Mouse (Mus musculus) R1 (cell line): ENCODE measurements around the gene Jakmip3.
A peak's percentile ranks its signal among the peaks of the same experiment; 100 is the strongest.

Source experiments
- DNase-seq: peaks from one replicate; pipeline ENCODE4 v3.0.0-alpha.2; 2018; ENCODE audit warnings: low read depth, low spot score

Jakmip3 gene

DNA sequence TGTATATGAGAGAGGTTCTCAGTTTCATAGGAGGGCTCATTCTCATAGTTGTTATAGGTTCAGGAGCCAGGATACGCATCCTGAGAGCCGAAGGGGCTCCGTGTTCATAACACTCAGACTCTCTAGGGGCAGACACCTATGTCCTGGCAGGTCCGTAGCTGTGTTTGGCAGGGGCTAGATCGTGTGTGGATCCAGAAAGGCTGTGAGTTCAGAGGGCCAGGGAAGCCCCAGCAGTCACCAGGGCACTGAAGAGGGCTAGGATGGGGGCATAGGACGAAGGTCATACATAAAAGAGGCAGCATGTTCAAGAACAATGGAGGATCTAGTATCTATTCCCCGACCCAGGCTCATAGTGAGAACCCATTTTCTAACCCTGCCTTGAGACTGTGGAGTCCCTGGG is 154.8 kb downstream of the Jakmip3 start:
- no peak for DNase-seq

DNA sequence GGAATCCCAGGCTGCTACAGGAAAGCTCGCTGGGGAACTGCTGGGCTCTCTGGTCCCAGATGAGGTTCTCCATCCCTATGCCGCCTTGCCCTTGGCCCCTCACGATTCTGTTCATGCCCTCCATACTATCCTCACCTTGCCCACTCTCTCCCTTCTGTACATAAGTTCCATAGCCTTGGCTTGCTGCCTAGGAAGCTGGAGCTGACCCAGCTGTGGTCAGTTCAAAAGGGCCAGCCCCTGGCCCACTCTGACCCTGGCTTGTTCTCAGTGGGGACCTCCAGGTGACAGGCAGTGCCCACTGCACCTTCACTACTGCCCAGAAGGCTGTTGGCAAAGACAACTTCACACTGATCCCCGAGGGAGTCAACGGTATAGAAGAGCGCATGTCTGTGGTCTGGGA is 155.9 kb downstream of the Jakmip3 start:
- DNase-seq: no peak

DNA sequence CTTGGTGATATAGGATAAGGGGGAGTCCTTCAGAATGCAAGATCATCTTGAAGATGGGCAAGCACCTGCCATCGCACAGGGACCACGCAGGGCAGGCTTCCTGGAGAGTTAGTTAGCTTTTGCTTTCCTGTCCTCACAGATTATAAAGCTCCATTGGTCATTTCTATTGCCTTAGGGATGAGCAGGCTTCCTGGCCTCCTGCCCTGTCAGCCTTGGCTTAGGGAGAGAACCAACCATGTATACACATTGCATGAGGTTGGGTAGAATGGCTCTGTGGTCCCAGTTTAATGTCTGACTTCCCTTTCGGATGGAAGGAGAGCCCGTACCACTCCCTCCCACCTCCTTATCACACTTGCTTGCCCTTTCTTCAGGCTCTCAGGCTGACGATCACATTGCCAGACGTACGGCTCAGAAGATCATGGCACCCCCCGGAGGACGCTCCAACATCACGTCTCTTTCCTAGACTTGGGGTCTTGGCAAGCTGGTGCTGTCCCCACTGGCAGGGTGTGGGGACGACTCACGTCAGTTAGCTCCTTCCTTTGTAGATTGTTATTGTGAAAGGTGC is 160.1 kb downstream of the Jakmip3 start:
- DNase-seq: no peak

DNA sequence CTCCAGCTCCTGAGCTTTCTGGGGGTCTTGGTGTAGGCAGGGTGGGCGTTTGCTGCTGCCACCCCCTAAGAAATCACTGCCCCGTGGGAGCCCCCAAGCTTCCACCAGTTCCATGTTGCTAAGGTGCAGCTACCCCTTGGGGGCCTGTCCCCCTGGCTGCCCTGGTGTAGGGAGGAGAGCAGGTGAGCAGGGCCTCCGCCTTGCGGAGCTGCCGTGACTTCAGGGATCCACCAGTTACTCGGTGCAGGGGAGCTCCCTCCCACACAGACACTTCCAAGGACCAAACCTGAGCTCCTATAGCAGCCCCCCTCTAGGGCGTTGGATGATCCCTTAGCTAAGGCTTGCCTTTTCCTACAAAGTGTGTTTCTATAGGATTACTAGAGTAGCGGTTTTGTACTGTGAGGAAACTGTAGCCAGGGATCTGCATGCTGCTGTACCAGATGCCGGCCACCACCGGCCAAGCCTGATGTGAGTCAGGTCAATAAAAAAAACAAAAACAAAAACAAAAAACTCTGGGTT is 160.8 kb downstream of the Jakmip3 start:
- no peak for DNase-seq

DNA sequence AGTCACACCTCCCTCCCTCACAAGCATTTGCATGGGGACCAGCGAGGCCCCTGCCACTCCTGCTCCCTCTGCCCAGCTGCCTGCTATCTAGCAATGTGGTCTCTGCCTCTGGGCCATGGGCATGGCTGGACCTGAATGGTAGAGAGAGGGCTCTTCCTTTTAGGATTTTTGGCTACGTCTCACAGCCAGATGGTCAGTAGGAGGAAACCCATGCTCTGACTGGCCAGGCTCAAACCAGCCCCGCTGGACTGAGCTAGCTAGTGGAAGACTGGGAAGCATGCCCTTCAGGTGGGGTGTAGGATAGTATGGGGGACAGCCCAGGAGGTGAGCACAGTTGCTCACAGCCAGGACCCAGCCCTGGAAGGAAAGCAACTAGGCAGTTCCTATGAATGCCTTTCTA is 161.3 kb downstream of the Jakmip3 start:
- no peak for DNase-seq

DNA sequence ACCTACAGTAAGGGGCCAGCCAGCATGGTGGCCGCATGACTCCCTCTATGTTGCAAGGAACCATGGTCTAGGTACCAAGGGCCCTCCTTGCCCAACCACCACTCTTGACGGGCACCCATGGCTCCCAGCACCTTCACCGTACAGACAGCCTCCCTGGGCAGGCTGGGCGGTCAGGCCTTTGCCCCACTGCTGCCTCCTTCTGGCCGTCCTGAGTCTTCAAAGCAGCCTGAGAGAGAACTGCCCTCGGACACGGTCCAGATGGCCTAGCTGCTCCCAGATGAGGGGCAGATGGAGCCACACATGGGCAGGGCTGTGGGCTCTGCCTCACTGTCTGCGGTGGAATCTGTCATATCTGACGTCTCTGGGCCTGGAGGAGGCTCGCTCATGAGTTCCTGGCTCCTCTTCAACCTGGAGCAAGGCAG is 163.4 kb downstream of the Jakmip3 start:
- no peak for DNase-seq

DNA sequence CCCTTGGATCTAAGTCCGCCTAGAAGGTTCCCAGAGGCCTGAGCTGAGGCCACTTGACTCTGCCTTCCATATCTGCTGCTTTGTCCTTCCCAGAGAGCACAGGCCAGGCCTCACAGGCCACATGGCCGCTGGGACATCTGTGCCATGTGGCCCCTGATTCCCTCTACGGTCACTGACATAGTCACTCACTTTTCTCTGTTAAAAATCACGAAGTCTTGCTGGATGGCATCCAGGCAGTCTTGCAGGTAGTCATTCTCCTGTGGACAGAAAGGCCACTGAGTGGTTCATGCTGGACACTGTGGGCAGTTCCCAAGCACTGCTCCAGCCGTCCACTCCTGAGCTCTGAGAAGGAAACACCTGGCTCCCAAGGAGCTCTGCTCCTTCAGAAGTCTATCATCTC is 164.5 kb downstream of the Jakmip3 start:
- DNase-seq: no peak

DNA sequence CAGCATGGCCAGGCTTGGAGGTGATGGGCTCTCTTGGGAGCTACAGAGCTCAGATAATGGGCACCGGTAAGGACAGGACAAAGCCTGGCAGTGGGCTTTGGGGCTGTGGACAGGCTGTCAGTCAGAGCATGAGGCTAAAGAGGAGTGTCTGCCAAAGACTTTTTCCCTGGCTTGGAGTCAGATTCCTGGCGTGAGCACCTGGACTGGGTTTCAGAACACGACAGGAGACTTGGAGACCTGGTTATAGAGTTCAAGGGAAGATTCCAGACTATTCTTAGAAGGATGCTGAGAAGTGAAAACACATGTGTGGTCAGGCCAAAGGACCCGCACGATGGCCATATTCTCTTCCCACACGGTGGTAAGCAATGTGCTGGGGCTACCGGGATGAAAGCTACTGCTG is 165.2 kb downstream of the Jakmip3 start:
- DNase-seq: no peak

DNA sequence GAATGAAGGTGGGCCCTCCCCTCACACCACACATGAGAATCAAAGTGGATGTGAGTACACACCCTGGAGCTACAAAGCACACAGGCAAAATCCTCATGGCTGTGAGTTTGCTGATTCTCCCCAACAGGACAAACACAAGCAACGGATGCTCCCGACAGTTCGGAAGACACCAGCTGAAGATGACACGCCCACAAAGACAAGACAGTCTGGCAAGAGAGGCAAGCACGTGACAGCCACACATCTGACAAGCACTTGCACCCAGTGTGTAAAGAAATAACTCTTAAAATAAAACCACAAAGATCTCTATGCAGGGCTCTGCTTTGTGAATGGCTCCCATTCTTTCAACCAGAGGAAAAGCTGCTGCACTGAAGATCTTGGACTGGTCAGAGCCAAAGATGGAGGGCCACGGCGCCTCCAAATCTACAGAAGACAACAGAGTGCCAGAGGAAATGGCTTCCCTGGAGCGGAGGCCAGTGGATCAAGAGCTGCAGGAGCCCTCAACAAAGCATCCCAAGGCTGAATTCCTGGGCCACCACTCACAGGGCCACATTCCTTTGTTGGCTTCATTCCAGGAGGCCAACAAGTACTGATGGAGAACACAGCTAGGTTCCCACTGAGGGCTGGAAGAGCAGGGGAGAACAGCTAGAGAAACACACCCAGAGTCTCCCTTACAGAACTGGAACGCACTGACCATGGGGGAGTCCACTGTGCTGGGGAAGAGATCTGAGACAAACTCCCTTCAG is 167.5 kb downstream of the Jakmip3 start:
- peak; percentile 56 for DNase-seq

DNA sequence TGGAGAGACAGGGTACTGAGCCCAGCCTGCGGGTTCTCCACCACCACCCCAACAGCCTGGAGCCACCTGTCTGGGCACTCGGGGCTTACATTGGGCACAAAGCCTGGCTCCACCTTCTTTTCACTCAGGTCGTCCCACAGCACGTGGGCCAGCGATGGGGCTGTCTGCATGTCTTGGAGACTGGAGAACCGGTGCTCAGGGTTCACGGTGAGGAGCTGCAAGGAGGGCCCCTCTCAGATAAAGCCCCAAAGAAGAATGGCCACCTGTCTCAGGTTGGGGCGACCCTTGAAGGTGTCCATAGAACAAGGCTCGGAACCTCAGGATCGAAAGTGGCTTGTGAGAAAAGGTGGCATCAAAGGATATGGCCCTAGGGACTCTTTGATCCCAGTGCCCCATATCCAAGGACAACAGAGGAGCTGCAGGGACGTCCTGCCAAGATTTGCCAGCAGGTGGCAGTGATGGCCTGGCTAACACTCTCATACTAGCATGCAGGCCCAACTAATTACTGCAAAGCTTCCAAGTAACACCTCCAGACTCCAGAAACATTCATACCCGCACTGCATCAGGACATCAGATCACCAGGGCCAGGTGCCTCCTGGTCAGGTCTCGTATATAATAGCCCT is 178.7 kb downstream of the Jakmip3 start:
- DNase-seq: peak; percentile 49

DNA sequence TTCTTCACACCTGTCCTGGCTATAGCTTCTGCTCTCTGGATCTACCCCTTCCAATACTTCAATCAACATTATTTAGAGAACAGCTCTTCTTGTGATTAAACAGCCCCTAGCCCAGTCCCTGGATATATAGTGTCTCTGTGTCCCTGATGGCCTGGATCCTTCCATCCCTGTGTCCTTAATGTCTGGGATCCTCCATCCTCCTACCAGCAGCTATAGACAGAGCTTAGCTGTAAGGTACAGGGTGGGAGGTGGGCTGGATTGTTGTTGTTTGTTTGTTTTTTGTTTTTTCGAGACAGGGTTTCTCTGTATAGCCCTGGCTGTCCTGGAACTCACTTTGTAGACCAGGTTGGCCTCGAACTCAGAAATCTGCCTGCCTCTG is 179.2 kb downstream of the Jakmip3 start:
- DNase-seq: no peak

DNA sequence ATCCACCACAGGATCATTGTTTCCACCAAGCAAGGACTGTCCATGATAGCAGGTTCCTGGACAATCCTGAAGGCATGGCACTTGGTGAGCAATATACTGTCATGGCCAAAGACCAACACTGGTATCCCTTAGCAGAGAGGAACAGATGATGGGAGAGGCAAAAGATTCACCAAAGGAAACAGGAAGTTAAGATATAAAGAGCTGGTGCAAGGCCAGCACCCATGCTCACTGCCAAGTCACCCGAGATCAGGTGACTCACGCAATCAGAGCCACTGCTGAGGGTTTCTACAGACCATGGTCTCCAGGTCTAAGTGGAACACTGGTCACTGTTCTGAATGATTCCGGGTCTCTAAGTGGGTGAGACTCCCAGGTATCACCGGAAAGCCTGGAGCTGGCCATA is 185.4 kb downstream of the Jakmip3 start:
- no peak for DNase-seq

DNA sequence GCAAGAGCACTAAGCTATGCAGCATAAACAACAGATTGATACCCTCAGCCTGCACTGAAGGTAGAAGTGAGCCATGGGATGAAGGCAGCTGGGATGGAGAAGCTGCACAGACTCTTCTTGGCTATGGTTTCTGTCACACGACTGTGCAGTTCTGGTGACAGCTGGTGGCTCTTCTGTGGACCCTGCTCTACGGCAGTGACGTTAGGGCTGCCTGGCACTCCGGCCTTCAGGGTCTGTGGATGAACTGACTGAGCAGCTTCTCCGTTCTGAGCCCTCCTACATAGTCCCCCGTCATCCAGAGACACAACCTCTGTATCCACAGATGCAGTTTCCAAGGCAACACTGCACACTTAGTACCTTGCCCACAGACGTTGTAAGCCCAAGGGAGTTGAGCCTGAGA is 186.0 kb downstream of the Jakmip3 start:
- DNase-seq: no peak

DNA sequence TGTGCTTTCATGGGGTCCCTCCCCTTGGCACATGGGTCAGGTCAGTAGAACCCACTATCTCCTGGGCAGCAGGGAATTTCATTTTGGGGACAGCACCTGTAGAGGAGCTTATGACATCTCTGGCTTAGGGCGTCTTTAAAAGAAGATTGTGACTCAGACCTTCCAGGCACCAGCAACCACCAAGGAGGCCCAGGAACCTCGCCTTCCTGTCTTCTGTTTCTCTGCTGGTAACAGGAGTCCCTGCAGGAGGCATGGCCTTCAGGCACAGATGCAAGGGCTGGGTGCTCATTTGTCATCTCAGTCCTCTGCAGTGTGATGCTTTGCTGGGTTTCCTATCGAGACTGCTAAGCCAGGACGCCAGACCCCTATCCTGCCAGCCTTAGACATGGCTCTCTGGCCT is 188.5 kb downstream of the Jakmip3 start:
- no peak for DNase-seq

DNA sequence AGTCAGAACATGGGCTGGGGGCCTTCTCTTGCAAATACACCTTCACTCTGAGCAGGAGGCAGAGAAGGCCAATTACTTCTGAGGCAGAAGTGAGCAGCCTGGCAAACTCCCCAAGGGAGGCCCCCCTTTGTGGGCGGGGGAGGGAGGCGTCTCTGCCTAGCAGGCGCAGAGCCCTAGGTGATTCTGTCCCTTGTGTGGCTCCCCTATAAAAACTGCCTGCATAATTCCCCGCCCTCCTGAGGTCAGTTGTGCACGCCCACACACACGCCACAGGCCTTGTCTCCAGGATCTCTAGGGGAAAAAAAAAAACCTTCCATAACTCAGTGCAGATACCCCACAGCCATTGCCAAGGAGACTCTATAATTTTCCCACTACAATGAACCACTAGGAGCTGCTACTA is 189.8 kb downstream of the Jakmip3 start:
- DNase-seq: no peak

DNA sequence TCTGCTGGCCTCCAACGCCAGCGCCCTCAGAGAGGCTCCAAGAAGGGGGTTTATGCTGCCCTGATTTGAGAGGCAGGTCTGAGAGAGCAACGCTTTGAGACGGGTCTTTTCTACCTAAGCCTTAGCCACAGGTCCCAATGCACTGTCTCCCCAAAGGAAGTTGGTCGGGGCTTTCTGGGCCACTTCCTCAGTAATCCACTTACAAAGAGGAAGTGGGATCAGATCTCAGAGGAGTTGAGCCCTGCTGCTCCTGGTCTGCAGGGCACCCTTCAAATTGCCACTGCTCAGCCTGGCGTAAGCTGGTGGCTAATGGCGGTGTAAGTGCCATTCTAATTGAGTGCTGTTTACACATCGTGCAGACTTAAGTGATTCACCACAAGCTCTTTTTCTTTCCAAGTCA is 191.0 kb downstream of the Jakmip3 start:
- no peak for DNase-seq

DNA sequence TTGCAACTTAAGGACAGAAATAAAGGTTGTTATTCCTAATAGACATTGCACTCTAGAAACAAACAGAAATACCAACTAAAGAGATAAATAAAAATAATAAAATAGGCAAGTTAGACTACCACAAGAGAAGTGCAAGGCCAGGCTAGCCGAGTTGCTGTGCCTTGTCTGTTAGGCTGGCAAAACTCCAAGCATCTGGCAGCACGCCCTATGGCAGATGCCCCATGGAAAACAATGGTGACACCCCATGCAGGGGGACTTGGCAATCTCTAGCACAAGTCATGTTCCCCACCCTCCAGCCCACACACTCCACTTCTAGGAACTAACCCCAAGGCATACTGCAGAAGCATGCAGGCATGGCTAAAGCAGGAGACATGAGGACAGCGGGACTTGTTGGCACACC is 192.9 kb downstream of the Jakmip3 start:
- no peak for DNase-seq
